Mouse (Mus musculus) gonadal fat pad, adult 2 months (tissue): ENCODE measurements around the gene 4930455H04Rik. TPM values are rescaled to one million over a fixed set of nuclear protein-coding genes. Genes with fewer than 3 reads are reported as not detected.

ENCODE experiments used
- polyA plus RNA-seq: library from polyadenylated mRNA; depleted of rRNA; stranded (reverse); fragments of >200 nt; gene quantifications from 2 replicates; pipeline ENCODE4 v1.2.3, GENCODE M21; 2012; rRNA removed

The 4930455H04Rik gene
- polyA plus RNA-seq, 1 experiment, result not detected

Other genes with a start within 250 kb of the 4930455H04Rik start
- gene Agl, start 160.1 kb upstream of the 4930455H04Rik start, polyA plus RNA-seq, result 10.3 and 11.5 TPM in 2 replicates
- gene Frrs1, start 108.8 kb upstream of the 4930455H04Rik start, polyA plus RNA-seq, result 18.8 and 19.2 TPM in 2 replicates
- 19.8 and 24.5 TPM in 2 replicates for gene Palmd, start 720 bp downstream of the 4930455H04Rik start, polyA plus RNA-seq